Mouse (Mus musculus): ENCODE measurements around the gene Kyat1.
"Not testable (repeated sequence)": the region's sequence is repeated elsewhere in the genome, so short reads cannot be mapped to it uniquely, and the experiment has no call there.

The Kyat1 gene

GRCm38 (mm10) chr2:30173541-30174240 lies 32.0 kb downstream of the Kyat1 start:
- no peak for DNase-seq (ENCODE audit: low read depth)

GRCm38 (mm10) chr2:30171997-30172382 lies 33.7 kb downstream of the Kyat1 start:
- no peak for DNase-seq (ENCODE audit: low read depth)

- peak; percentile 87 for DNase-seq (ENCODE audit: low read depth)
These were observed 34.2 kb downstream of the Kyat1 start, which contains the start of gene Endog for GRCm38 (mm10) chr2:30171371-30171996. Endog (plus strand) TSS chr2:30171493.

DNA sequence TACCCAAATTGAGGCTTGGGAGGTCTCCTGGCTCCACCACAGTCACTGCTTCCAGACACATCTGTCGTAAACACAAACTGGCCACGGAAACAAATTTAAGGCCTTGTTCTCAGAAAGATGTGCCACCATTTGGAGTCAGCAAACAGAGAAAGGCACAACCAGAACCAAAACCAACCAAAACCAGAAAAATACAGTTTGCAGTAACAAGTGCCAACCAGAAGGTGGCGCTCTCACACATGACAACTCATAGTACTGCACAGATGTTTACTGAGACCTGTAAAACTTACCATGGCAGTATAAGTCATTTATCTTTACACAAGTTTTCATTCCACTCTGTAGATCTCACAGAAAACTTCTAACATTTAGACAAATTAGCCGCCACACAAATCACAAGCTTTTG lies 39.0 kb downstream of the Kyat1 start:
- peak; percentile 51 for DNase-seq (ENCODE audit: low read depth)

GRCm38 (mm10) chr2:30164340-30164932 lies 41.2 kb downstream of the Kyat1 start:
- no peak for DNase-seq (ENCODE audit: low read depth)

DNA sequence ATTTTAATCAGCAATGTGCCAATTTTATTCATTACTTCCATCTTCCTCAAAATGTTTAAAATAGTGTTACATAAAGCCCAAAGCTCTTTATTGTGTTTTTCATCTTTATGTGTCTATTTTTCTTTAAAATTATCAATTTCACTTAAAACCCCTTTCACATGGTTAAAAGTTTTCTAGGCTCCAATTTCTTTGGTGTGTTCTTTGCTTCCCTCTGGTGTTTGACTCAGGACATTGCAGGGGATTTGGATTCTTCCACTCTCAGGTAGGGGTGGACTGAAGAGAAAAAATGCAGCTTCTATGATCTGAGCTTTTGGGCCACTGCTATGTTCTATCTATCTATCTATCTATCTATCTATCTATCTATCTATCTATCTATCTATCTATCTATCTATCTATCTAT lies 43.8 kb downstream of the Kyat1 start:
- DNase-seq (ENCODE audit: low read depth) = peak; percentile 82

- DNase-seq (ENCODE audit: low read depth) = not testable (repeated sequence)
These were observed 45.8 kb downstream of the Kyat1 start for GRCm38 (mm10) chr2:30159871-30160270.

DNA sequence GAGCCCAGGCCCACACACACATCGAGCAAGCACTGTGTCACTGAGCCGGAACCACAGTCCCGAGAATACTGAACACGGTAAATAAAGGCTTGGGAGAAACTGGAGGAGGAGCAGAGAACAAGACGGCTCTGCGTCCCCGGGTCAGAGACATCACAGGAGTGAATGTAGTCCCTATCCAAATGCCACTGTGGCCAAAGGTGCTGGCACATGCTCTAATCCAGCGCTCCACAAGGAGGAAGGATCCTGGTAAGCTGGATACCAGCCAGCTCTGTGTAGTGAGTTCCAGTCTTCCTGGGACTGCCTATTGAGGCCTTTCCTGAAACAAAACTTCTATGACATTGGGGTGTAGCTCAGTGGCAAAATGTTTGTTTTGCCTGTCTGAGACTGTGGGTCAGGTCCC lies 53.0 kb downstream of the Kyat1 start:
- DNase-seq (ENCODE audit: low read depth) = no peak

- no peak for DNase-seq (ENCODE audit: low read depth)
These were observed 53.8 kb downstream of the Kyat1 start for GRCm38 (mm10) chr2:30151840-30152239.

DNA sequence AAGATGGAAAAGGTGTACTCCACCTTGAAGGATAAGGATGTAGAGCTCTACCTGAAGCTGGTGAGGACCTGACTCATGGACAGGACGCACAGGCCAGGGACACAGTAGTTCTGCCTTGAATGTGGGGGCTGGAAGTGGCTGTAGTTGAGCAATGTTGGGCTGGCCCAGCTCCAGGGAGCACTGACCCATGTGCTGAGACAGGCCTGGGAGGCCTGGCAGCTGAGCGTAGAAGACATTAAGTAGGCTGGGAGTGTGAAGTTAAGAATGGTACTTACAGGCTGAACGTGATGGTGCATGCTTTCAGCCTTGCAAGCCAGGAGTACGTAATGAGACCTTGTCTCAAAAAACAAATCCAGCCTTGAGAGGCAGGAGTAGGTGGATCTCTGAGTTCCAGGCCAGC lies 58.2 kb downstream of the Kyat1 start:
- DNase-seq (ENCODE audit: low read depth) = no peak

- no peak for DNase-seq (ENCODE audit: low read depth)
These were observed 61.2 kb downstream of the Kyat1 start for GRCm38 (mm10) chr2:30144436-30144835.

GRCm38 (mm10) chr2:30140021-30140420 lies 65.6 kb downstream of the Kyat1 start:
- DNase-seq (ENCODE audit: low read depth) = not testable (repeated sequence)

GRCm38 (mm10) chr2:30136458-30136857 lies 69.2 kb downstream of the Kyat1 start:
- DNase-seq (ENCODE audit: low read depth) = no peak

Measured in induced T-regulatory cell, adult 2 months (primary cell).